Comparison of ENCODE assay signal across 25 mouse cellular contexts in genomic region chrX:101705111-101705510, GRCm38 (mm10). TPM values are rescaled to one million over a fixed set of nuclear protein-coding genes. Genes with fewer than 3 reads are reported as not detected.
DNase-seq lines count a peak whose midpoint lies in the region; ATAC-seq lines count a peak whose summit lies in the region.
"Had no signal": no experiment of that assay in that cellular context is flagged by ENCODE, and none has a peak within 500 bp of the region (broad histone marks: within the 10 kb centered on the region; RNA-seq: fewer than 3 reads in every experiment).

No protein-coding gene starts in this region.

- peak; percentile 29 for DNase-seq in adrenal gland, adult 2 months
- DNase-seq in adrenal gland, postnatal 4 days (ENCODE audit: low spot score in 2 of 2) = no peak
- DNase-seq in forebrain, embryonic 11.5 days (ENCODE audit: low spot score) = peak; percentile 46
- no peak for DNase-seq in forebrain, embryonic 14.5 days (ENCODE audit: low spot score)
- peak; percentile 19 for DNase-seq in 3134 (ENCODE audit: extremely low read depth, insufficient read length, low spot score)
- no peak for DNase-seq in gastrocnemius, postnatal 10 days
- DNase-seq: adrenal gland, postnatal 25 days; B cell, adult 2 months; cerebellum, adult 11-12 months; cerebellum, adult 2 months; cerebellum, adult 9-10 months; cerebellum, postnatal 10 days; cerebellum, postnatal 25 days; embryo, embryonic 11 days had no signal

- 87% methylated on average over 7 of the region's 7 CpGs for WGBS in forebrain, embryonic 11.5 days
- 90% methylated on average over 7 of the region's 7 CpGs for WGBS in forebrain, embryonic 14.5 days

- H3K9me3 ChIP-seq in forebrain, embryonic 11.5 days (ENCODE audit: control insufficient read depth, low read length) = no peaks in the 10 kb centered on the region
- H3K9me3 ChIP-seq in forebrain, embryonic 14.5 days (replicated peaks; ENCODE audit: control insufficient read depth, low read length) = no peaks in the 10 kb centered on the region
- H3K9me3 ChIP-seq: embryonic facial prominence, embryonic 13.5 days; embryonic facial prominence, embryonic 15.5 days; forebrain, embryonic 10.5 days; forebrain, embryonic 13.5 days; G1E had no signal

- no peak overlapping the region for H3K4me2 ChIP-seq in forebrain, embryonic 11.5 days (ENCODE audit: low read depth, low read length, severe bottlenecking)
- H3K4me2 ChIP-seq in forebrain, embryonic 14.5 days (ENCODE audit: low read length) = no peak overlapping the region
- H3K4me2 ChIP-seq: embryonic facial prominence, embryonic 13.5 days; embryonic facial prominence, embryonic 15.5 days; forebrain, embryonic 13.5 days had no signal

- no peaks in the 10 kb centered on the region for H3K27me3 ChIP-seq in forebrain, embryonic 11.5 days (ENCODE audit: control insufficient read depth, insufficient read depth, low read length)
- no peaks in the 10 kb centered on the region for H3K27me3 ChIP-seq in forebrain, embryonic 14.5 days (replicated peaks; ENCODE audit: control insufficient read depth, insufficient read depth, low read length)
- H3K27me3 ChIP-seq: CH12.LX; embryonic facial prominence, embryonic 13.5 days; embryonic facial prominence, embryonic 15.5 days; forebrain, embryonic 13.5 days had no signal

- no peaks in the 10 kb centered on the region for H3K36me3 ChIP-seq in forebrain, embryonic 11.5 days (ENCODE audit: control insufficient read depth, insufficient read depth, low read length)
- no peaks in the 10 kb centered on the region for H3K36me3 ChIP-seq in forebrain, embryonic 14.5 days (ENCODE audit: control insufficient read depth, insufficient read depth, low read length)
- H3K36me3 ChIP-seq: embryonic facial prominence, embryonic 13.5 days; embryonic facial prominence, embryonic 15.5 days; forebrain, embryonic 10.5 days; G1E had no signal

- no peak overlapping the region for H3K9ac ChIP-seq in forebrain, embryonic 11.5 days (ENCODE audit: low read length)
- no peak overlapping the region for H3K9ac ChIP-seq in forebrain, embryonic 14.5 days (ENCODE audit: low read length)
- H3K9ac ChIP-seq: embryonic facial prominence, embryonic 13.5 days; embryonic facial prominence, embryonic 15.5 days; forebrain, embryonic 13.5 days had no signal

- no peaks in the 10 kb centered on the region for H3K4me1 ChIP-seq in forebrain, embryonic 11.5 days (replicated peaks; ENCODE audit: control insufficient read depth, insufficient read depth, low read length)
- no peaks in the 10 kb centered on the region for H3K4me1 ChIP-seq in forebrain, embryonic 14.5 days (ENCODE audit: control insufficient read depth, insufficient read depth, low read length)
- H3K4me1 ChIP-seq: embryonic facial prominence, embryonic 13.5 days; embryonic facial prominence, embryonic 15.5 days; forebrain, embryonic 10.5 days; forebrain, embryonic 13.5 days had no signal

- no peak for ATAC-seq in forebrain, embryonic 11.5 days (replicated peaks; ENCODE audit: low FRiP score)
- ATAC-seq in forebrain, embryonic 14.5 days = no peak
- ATAC-seq: activated CD4-positive, CD25-positive, alpha-beta regulatory T cell, adult 4 months; CD4-positive, CD25-positive, alpha-beta regulatory T cell, adult 4 months; forebrain, embryonic 13.5 days; forebrain, embryonic 16.5 days; Patski had no signal

- H3K27ac ChIP-seq in forebrain, embryonic 11.5 days (ENCODE audit: low read depth, low read length) = no peak overlapping the region
- H3K27ac ChIP-seq in forebrain, embryonic 14.5 days (ENCODE audit: low read depth, low read length) = no peak overlapping the region
- H3K27ac ChIP-seq: embryonic facial prominence, embryonic 13.5 days; embryonic facial prominence, embryonic 15.5 days; forebrain, embryonic 10.5 days; forebrain, embryonic 13.5 days had no signal

- H3K4me3 ChIP-seq in forebrain, embryonic 11.5 days (ENCODE audit: low read depth, low read length) = no peak overlapping the region
- H3K4me3 ChIP-seq in forebrain, embryonic 14.5 days (ENCODE audit: low read depth, low read length) = no peak overlapping the region
- H3K4me3 ChIP-seq: embryonic facial prominence, embryonic 13.5 days; embryonic facial prominence, embryonic 15.5 days; erythroblast, embryonic 14.5 days; forebrain, embryonic 10.5 days; forebrain, embryonic 13.5 days had no signal

RNA-seq across cellular contexts. Expression of gene Cxcr3, which starts 29.0 kb away (rescaled TPM):
- total RNA-seq in adrenal gland, adult 2 months (2021) = under 1 TPM; 0.20 to 0.31 TPM
- polyA plus RNA-seq in adrenal gland, adult 2 months (2012; rRNA removed) = 1.5 and 1.9 TPM in 2 replicates
- under 1 TPM; 0.17 to 0.71 TPM for total RNA-seq in adrenal gland, postnatal 4 days (2021)
- polyA plus RNA-seq in forebrain, embryonic 11.5 days (2014; fragmentation: Nextera tagmentation; extraction: Ambion mirVana) = 0.11 TPM in 1 of 2 replicates, not detected in the other
- polyA plus RNA-seq in forebrain, embryonic 14.5 days (2014; fragmentation: Nextera tagmentation; extraction: Ambion mirVana) = 0.17 TPM in 1 of 2 replicates, not detected in the other
- total RNA-seq in gastrocnemius, postnatal 10 days (2021) = under 1 TPM; 0.29 to 0.40 TPM
- total RNA-seq: adrenal gland, postnatal 25 days; CH12.LX; G1E had no signal
- polyA plus RNA-seq: erythroblast, embryonic 14.5 days; forebrain, embryonic 16.5 days; G1E; Patski had no signal

Comparison
In these comparisons a context has a peak if more than half of its experiments do, and no peak if none do; other contexts are left out.
1. DNase-seq: peak in adrenal gland, adult 2 months (single experiment), forebrain, embryonic 11.5 days (single experiment) and 3134 (single experiment); none in adrenal gland, postnatal 4 days (0 of 2), forebrain, embryonic 14.5 days (single experiment) and gastrocnemius, postnatal 10 days (single experiment).